Mouse (Mus musculus): Measurements from ENCODE around the gene Stim2.

DNA sequence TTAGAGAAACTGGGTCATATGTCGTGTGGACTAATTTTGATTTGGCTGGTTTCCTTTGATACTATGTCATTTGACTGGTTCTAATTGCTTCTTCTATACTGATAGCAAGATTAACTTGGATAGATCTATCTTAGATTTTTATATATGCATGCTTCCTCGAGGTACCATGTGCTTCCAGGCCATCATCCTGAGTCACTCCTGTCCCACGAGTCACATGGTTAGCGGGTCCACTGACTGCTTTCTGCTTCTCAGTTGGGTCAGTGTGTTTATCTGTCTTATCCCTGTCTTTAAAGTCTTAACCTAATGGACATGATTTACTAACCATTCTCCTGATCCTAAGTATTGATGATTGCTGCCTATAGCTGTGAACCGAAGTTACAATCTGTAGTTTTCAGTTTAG lies 34.9 kb downstream of the Stim2 start:
- TF ChIP-seq CTCF (IDR thresholded peaks at IDR 0.05; ENCODE audit: low read depth), result no peak
- no peak for TF ChIP-seq EP300 (IDR thresholded peaks at IDR 0.05; ENCODE audit: low read depth)
